Comparison of ENCODE assay signal across 8 mouse cellular contexts in the genomic region with DNA sequence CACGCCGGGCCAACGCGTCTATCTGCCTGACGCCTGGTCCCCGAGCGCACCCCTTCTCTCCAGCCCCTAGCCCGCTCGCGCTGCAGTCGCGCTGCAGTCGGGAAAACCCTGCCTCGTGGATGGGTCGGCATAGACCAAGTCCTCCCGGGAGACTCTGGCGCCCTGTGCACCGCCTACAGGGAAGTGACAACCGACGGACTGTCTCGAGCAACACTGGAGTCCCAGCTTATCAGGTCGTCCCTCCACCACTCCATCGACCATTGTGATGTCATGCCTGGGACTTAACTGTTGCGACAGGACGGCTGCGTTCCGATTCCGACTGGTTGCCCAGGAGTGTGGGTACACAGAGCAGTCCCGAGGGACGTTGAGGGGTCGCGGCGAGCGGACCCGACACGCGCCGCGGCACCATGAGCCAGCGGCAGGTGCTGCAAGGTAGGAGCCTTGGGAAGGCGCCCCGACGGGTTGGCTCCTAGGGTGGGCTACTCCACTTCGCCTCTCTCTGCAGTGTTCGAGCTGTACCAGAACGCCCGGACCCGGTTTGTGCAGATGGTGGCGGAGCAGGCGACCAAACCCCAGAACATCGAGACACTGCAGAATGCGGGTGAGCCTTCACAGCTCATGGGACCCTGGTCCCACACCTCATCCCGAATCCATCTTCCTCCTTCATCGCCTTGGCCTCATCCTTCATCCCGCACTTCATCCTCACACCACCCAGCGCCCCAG. TPM values are rescaled to one million over a fixed set of nuclear protein-coding genes. Genes with fewer than 3 reads are reported as not detected.
A peak's percentile ranks its signal among the peaks of the same experiment; 100 is the strongest.
DNase-seq lines count a peak whose midpoint lies in the region; ATAC-seq lines count a peak whose summit lies in the region.

No protein-coding gene starts in this region.

- peaks cover 67% of the 10 kb centered on the region for H3K27me3 ChIP-seq in heart, embryonic 15.5 days
- peaks cover 67% of the 10 kb centered on the region for H3K27me3 ChIP-seq in limb, embryonic 15.5 days
- H3K27me3 ChIP-seq in neural tube, embryonic 12.5 days (replicated peaks) = peaks cover 69% of the 10 kb centered on the region

- no peak overlapping the region for H3K27ac ChIP-seq in heart, embryonic 15.5 days
- no peak overlapping the region for H3K27ac ChIP-seq in limb, embryonic 15.5 days
- no peak overlapping the region for H3K27ac ChIP-seq in neural tube, embryonic 12.5 days

- H3K4me2 ChIP-seq in heart, embryonic 15.5 days = peak overlapping the region; percentile 48
- peak overlapping the region; percentile 28 for H3K4me2 ChIP-seq in limb, embryonic 15.5 days
- H3K4me2 ChIP-seq in neural tube, embryonic 12.5 days (replicated peaks) = peak overlapping the region; percentile 31; the same call in 1 of the 2 replicates

- H3K9ac ChIP-seq in heart, embryonic 15.5 days = no peak overlapping the region
- H3K9ac ChIP-seq in limb, embryonic 15.5 days = no peak overlapping the region
- no peak overlapping the region for H3K9ac ChIP-seq in neural tube, embryonic 12.5 days

- peaks cover 12% of the 10 kb centered on the region for H3K4me1 ChIP-seq in heart, embryonic 15.5 days (replicated peaks)
- peaks cover 14% of the 10 kb centered on the region for H3K4me1 ChIP-seq in limb, embryonic 15.5 days
- peaks cover 14% of the 10 kb centered on the region for H3K4me1 ChIP-seq in neural tube, embryonic 12.5 days

- no peaks in the 10 kb centered on the region for H3K36me3 ChIP-seq in heart, embryonic 15.5 days
- H3K36me3 ChIP-seq in limb, embryonic 15.5 days = no peaks in the 10 kb centered on the region
- H3K36me3 ChIP-seq in neural tube, embryonic 12.5 days = no peaks in the 10 kb centered on the region

- WGBS in heart, embryonic 15.5 days = under 1% methylated on average over 56 of the region's 56 CpGs
- WGBS in limb, embryonic 15.5 days = 1% methylated on average over 56 of the region's 56 CpGs
- under 1% methylated on average over 56 of the region's 56 CpGs for whole genome bisulfite sequencing in neural tube, embryonic 12.5 days

- DNase-seq in cerebellum, postnatal 36 days = peak; percentile 14 to 17
- no peak for DNase-seq in cerebellum, adult 9-11 months
- peak; percentile 22 for DNase-seq in thymus, postnatal 25 days
- DNase-seq in thymus, postnatal 0 days (ENCODE audit: low spot score) = no peak
- no peak for DNase-seq in frontal cortex, postnatal 25 days (ENCODE audit: low spot score in 2 of 2)

- peak overlapping the region; percentile 31 for H3K4me3 ChIP-seq in heart, embryonic 15.5 days
- peak overlapping the region; percentile 12 for H3K4me3 ChIP-seq in limb, embryonic 15.5 days
- 0 out of 2 replicates have a peak overlapping the region, but pooled peaks have one; percentile 5 for H3K4me3 ChIP-seq in neural tube, embryonic 12.5 days

- ATAC-seq in heart, embryonic 15.5 days (replicated peaks; ENCODE audit: insufficient number of reproducible peaks, insufficient read depth, low FRiP score, low read depth) = no peak
- 0 out of 2 replicates have a peak, but pooled peaks have one; percentile 36 for ATAC-seq in limb, embryonic 15.5 days (ENCODE audit: insufficient number of reproducible peaks, low FRiP score, low TSS enrichment, low read depth)
- no peak for ATAC-seq in neural tube, embryonic 12.5 days (ENCODE audit: low FRiP score, low read depth)

- H3K9me3 ChIP-seq in heart, embryonic 15.5 days (replicated peaks) = no peaks in the 10 kb centered on the region
- no peaks in the 10 kb centered on the region for H3K9me3 ChIP-seq in limb, embryonic 15.5 days
- no peaks in the 10 kb centered on the region for H3K9me3 ChIP-seq in neural tube, embryonic 12.5 days

RNA-seq across cellular contexts. Expression of a gene that starts 5.0 kb away (rescaled TPM):
- not detected in 2 replicates for polyA plus RNA-seq in thymus, postnatal 0 days (2015; fragmentation: Nextera tagmentation; extraction: Ambion mirVana)
- 0.06 and 0.44 TPM in 2 replicates for polyA plus RNA-seq in heart, embryonic 15.5 days (2015; fragmentation: Nextera tagmentation; extraction: Ambion mirVana)
- polyA plus RNA-seq in limb, embryonic 15.5 days (2015; fragmentation: Nextera tagmentation; extraction: Ambion mirVana) = 0.20 and 0.31 TPM in 2 replicates
- 0.13 and 0.34 TPM in 2 replicates for polyA plus RNA-seq in neural tube, embryonic 12.5 days (2016; fragmentation: Nextera tagmentation; extraction: Ambion mirVana)

RNA-seq across cellular contexts. Expression of a gene that starts 22.0 kb away (rescaled TPM):
- 15.7 TPM in 2 replicates for polyA plus RNA-seq in thymus, postnatal 0 days (2015; fragmentation: Nextera tagmentation; extraction: Ambion mirVana)
- polyA plus RNA-seq in heart, embryonic 15.5 days (2015; fragmentation: Nextera tagmentation; extraction: Ambion mirVana) = 14.0 and 15.1 TPM in 2 replicates
- 16.6 and 18.3 TPM in 2 replicates for polyA plus RNA-seq in limb, embryonic 15.5 days (2015; fragmentation: Nextera tagmentation; extraction: Ambion mirVana)
- polyA plus RNA-seq in neural tube, embryonic 12.5 days (2016; fragmentation: Nextera tagmentation; extraction: Ambion mirVana) = 42.1 and 42.6 TPM in 2 replicates

RNA-seq across cellular contexts. Expression of a gene that starts 26.6 kb away (rescaled TPM):
- 275 and 308 TPM in 2 replicates for polyA plus RNA-seq in thymus, postnatal 0 days (2015; fragmentation: Nextera tagmentation; extraction: Ambion mirVana)
- 177 and 206 TPM in 2 replicates for polyA plus RNA-seq in heart, embryonic 15.5 days (2015; fragmentation: Nextera tagmentation; extraction: Ambion mirVana)
- 221 and 227 TPM in 2 replicates for polyA plus RNA-seq in limb, embryonic 15.5 days (2015; fragmentation: Nextera tagmentation; extraction: Ambion mirVana)
- polyA plus RNA-seq in neural tube, embryonic 12.5 days (2016; fragmentation: Nextera tagmentation; extraction: Ambion mirVana) = 186 and 192 TPM in 2 replicates

Comparison
In these comparisons a context has a peak if more than half of its experiments do, and no peak if none do; other contexts are left out.
1. DNase-seq: peak in cerebellum, postnatal 36 days (2 of 2) and thymus, postnatal 25 days (single experiment); none in cerebellum, adult 9-11 months (single experiment), thymus, postnatal 0 days (single experiment) and frontal cortex, postnatal 25 days (0 of 2).
2. Peak in every context shown above with its lines, with median percentiles within 50 percentile points of each other: H3K4me2 ChIP-seq and H3K4me3 ChIP-seq.